Mouse (Mus musculus): ENCODE measurements around the gene Sel1l. TPM values are rescaled to one million over a fixed set of nuclear protein-coding genes. Genes with fewer than 3 reads are reported as not detected.

Sel1l gene
- polyA plus RNA-seq (2015; fragmentation: Nextera tagmentation; extraction: Ambion mirVana): 63.3 and 67.1 TPM in 2 replicates

GRCm38 (mm10) chr12:91849045-91849467 is at the start of gene Sel1l:
Sel1l (minus strand) TSS chr12:91849157.
- peak within 1 kb of the TSS; percentile 96 for H3K9ac ChIP-seq
- H3K4me1 ChIP-seq: peaks cover 16% of the 10 kb centered on the region
- WGBS: 1% methylated on average over 35 of the region's 35 CpGs
- peak within 1 kb of the TSS; percentile 84 for H3K4me2 ChIP-seq
- H3K27ac ChIP-seq (replicated peaks): peak within 1 kb of the TSS; percentile 69
- 0 out of 2 replicates have a peak, but pooled peaks cover 4% of the 10 kb centered on the region for H3K27me3 ChIP-seq (replicated peaks)
- H3K36me3 ChIP-seq: peaks cover 1% of the 10 kb centered on the region
- peak; percentile 100 for ATAC-seq (ENCODE audit: extremely low read depth, insufficient number of reproducible peaks, low FRiP score, low TSS enrichment)
- H3K9me3 ChIP-seq: no peaks in the 10 kb centered on the region
- peak within 1 kb of the TSS; percentile 95 for H3K4me3 ChIP-seq

DNA sequence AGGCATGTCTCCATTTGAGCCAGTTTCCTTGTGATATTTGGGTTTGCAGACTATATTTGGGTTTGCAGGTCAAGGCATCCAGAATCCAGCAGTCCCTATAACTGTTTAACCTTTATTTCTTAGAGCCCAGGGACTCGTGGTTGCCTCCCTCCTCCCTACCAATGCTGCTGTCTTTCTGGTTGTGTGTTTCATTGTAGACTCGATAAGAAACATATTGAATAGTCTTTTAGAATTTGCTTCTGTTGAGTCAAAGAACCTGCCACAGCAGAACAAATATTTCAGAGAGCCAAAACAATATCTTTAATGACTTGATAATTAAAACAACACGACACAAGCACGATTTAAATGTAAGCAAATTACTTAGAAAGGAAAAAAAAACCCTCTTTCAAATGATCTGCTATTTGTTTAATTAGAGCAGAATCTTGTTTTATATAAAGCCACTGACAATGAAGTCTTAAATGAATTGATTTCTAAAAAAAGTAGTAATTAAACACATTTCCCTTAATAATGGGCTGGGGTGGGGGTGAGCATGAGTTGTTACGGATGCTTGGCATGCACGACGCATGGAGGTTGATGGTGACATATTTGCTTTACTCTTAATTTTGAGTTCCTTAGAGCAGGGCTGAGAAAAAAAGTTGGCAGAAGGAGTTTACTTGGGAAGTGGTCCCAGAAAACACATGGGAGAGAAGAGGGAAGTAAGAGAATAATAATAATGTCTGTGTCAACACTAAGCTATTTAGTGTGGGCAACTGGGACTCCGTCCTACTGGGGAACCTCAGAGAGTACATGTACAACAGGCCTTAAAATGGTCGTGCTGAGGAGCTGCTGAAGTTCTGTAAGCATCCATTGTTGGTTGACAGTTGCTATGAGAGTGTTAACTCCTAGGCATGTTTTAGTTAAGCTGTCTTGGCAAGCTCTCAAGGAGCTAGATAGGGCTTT is 43.9 kb upstream of the Sel1l start:
- Histone ChIP-seq H3K9me3 (no peaks in the 10 kb centered on the region), H3K4me3 (no peak overlapping the region), H3K9ac (no peak overlapping the region), H3K27ac (replicated peaks) (no peak overlapping the region), H3K4me2 (no peak overlapping the region), H3K36me3 (no peaks in the 10 kb centered on the region), H3K27me3 (replicated peaks) (no peaks in the 10 kb centered on the region), H3K4me1 (no peaks in the 10 kb centered on the region)
- no peak for ATAC-seq (ENCODE audit: extremely low read depth, insufficient number of reproducible peaks, low FRiP score, low TSS enrichment)
- WGBS: 68% methylated on average over 9 of the region's 9 CpGs

GRCm38 (mm10) chr12:91880431-91880830 is 31.5 kb upstream of the Sel1l start:
- H3K27ac ChIP-seq (replicated peaks): no peak overlapping the region
- H3K4me3 ChIP-seq: no peak overlapping the region
- H3K27me3 ChIP-seq (replicated peaks): no peaks in the 10 kb centered on the region
- H3K4me2 ChIP-seq: no peak overlapping the region
- H3K4me1 ChIP-seq: peaks cover 5% of the 10 kb centered on the region; the same call in 1 of the 2 replicates
- 76% methylated on average over 13 of the region's 13 CpGs for WGBS
- no peak for ATAC-seq (ENCODE audit: extremely low read depth, insufficient number of reproducible peaks, low FRiP score, low TSS enrichment)
- no peaks in the 10 kb centered on the region for H3K36me3 ChIP-seq
- H3K9me3 ChIP-seq: no peaks in the 10 kb centered on the region
- no peak overlapping the region for H3K9ac ChIP-seq

DNA sequence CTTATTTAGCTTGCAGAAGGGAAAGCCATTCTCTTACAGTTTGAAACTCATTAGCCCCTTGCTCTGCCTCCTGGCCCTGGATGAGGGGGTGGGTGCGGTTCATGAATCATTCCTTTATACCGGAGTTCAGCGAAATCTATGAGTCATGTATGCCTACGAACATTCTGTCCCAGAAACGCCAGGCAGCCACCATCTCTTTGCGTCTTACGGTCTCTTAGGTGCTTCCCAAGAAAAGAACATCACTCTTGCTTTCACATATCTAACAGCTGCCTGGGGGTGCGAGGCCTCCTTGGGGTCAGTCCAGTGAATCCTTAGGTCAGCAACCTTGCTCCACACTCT is 29.9 kb upstream of the Sel1l start:
- Histone ChIP-seq H3K9ac (no peak overlapping the region), H3K4me2 (no peak overlapping the region), H3K36me3 (no peaks in the 10 kb centered on the region), H3K27ac (replicated peaks) (no peak overlapping the region), H3K9me3 (no peaks in the 10 kb centered on the region), H3K4me1 (peaks cover 5% of the 10 kb centered on the region; the same call in 1 of the 2 replicates), H3K4me3 (no peak overlapping the region), H3K27me3 (replicated peaks) (no peaks in the 10 kb centered on the region)
- 72% methylated on average over 8 of the region's 8 CpGs for WGBS
- no peak for ATAC-seq (ENCODE audit: extremely low read depth, insufficient number of reproducible peaks, low FRiP score, low TSS enrichment)

DNA sequence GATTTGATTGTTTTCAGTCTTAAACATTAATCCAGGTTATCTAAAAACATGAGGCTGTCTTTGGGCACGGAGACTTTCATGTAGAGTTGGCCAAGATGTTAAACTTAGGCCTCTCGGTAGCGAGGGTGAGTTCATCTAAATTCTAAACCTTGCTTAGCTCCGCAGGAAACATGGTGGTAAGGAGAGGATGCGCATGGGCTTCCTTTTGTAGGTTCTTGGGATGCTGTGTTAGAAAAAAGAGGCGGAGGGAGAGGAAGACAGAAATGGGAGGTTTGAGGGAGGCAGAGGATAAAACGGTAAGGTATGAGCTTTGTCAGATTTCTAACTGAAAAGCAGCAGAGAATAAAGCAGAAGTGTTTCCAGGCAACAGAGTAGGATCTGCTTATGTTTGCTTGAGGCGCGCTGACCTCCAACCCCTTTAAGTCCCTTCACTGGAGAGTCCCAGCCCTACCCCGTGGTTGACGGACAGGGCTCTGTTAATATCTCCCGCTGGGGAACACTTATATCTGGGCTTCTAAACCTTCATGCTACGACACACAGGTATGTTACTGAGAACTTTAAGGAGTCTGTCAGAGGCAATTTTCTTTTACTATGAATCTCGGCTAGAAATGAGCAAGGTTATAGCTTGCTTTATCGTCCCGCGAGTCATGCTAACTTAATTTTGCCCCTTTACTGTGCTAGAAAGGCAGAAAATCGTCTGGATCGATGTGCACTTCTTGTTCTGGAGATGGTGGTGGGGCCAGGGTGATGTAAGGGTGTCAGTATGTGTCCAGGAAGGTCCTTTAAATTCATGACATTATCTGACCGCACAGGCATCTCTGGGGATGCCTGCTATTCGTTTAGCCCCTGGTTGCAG is 29.3 kb upstream of the Sel1l start:
- Histone ChIP-seq H3K4me3 (no peak overlapping the region), H3K27ac (replicated peaks) (no peak overlapping the region), H3K27me3 (replicated peaks) (no peaks in the 10 kb centered on the region), H3K9me3 (no peaks in the 10 kb centered on the region), H3K9ac (no peak overlapping the region), H3K36me3 (no peaks in the 10 kb centered on the region), H3K4me1 (peaks cover 5% of the 10 kb centered on the region; the same call in 1 of the 2 replicates), H3K4me2 (no peak overlapping the region)
- 68% methylated on average over 21 of the region's 21 CpGs for WGBS
- ATAC-seq (ENCODE audit: extremely low read depth, insufficient number of reproducible peaks, low FRiP score, low TSS enrichment): no peak

GRCm38 (mm10) chr12:91877646-91878045 is 28.7 kb upstream of the Sel1l start:
- Histone ChIP-seq H3K27me3 (replicated peaks) (no peaks in the 10 kb centered on the region), H3K36me3 (no peaks in the 10 kb centered on the region), H3K4me1 (peaks cover 5% of the 10 kb centered on the region; the same call in 1 of the 2 replicates), H3K27ac (replicated peaks) (no peak overlapping the region), H3K9ac (no peak overlapping the region), H3K9me3 (no peaks in the 10 kb centered on the region), H3K4me2 (no peak overlapping the region), H3K4me3 (no peak overlapping the region)
- ATAC-seq (ENCODE audit: extremely low read depth, insufficient number of reproducible peaks, low FRiP score, low TSS enrichment): no peak
- 44% methylated on average over 5 of the region's 5 CpGs for WGBS

DNA sequence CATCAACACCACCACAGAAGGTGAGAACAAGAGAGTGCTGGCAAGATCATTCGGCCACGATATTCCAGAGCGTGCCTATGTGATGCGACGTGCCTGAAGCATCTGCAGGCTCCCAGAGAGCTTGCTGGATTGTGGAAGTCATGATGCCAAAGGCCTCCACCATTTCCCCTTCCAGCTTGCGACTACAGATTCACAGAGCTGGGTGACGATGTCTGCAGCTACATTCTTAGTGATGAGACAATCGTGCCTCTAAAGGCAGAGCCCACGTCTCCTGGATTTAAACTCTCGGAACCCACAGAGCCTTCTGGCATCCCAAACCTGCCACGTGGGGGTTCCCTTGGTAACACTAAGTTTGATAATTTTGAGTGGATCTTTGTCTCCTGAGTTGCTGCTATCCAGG is 21.7 kb upstream of the Sel1l start:
- Histone ChIP-seq H3K4me3 (no peak overlapping the region), H3K27ac (replicated peaks) (no peak overlapping the region), H3K27me3 (replicated peaks) (no peaks in the 10 kb centered on the region), H3K9ac (no peak overlapping the region), H3K9me3 (no peaks in the 10 kb centered on the region), H3K36me3 (no peaks in the 10 kb centered on the region), H3K4me1 (no peaks in the 10 kb centered on the region), H3K4me2 (no peak overlapping the region)
- no peak for ATAC-seq (ENCODE audit: extremely low read depth, insufficient number of reproducible peaks, low FRiP score, low TSS enrichment)
- 82% methylated on average over 11 of the region's 11 CpGs for WGBS

GRCm38 (mm10) chr12:91869352-91869751 is 20.4 kb upstream of the Sel1l start:
- H3K4me3 ChIP-seq: no peak overlapping the region
- no peak for ATAC-seq (ENCODE audit: extremely low read depth, insufficient number of reproducible peaks, low FRiP score, low TSS enrichment)
- no peaks in the 10 kb centered on the region for H3K36me3 ChIP-seq
- 41% methylated on average over 4 of the region's 4 CpGs for WGBS
- H3K27me3 ChIP-seq (replicated peaks): no peaks in the 10 kb centered on the region
- no peaks in the 10 kb centered on the region for H3K9me3 ChIP-seq
- no peak overlapping the region for H3K9ac ChIP-seq
- H3K4me2 ChIP-seq: no peak overlapping the region
- no peak overlapping the region for H3K27ac ChIP-seq (replicated peaks)
- no peaks in the 10 kb centered on the region for H3K4me1 ChIP-seq

DNA sequence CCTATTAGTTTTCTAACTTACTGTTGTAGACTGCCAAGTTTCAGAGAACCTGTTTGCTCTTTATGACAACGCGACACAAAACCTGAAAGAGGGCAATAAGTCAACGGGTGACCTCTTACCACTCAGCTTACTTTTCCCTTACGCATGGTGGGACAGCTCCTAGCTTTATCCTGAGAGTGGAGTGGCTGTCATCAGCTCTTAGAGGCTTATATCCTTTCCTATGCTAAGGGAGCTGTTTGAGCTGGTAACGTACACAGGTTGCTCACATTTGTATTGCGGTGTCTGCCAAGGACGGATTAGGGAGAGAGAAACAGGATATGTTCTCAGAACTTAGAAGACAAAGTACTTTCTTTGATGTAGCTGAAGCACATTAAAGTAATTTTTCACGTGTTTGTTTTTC is 5.4 kb upstream of the Sel1l start:
- no peak overlapping the region for H3K27ac ChIP-seq (replicated peaks)
- no peaks in the 10 kb centered on the region for H3K9me3 ChIP-seq
- no peak overlapping the region for H3K4me3 ChIP-seq
- 48% methylated on average over 8 of the region's 8 CpGs for WGBS
- H3K36me3 ChIP-seq: no peaks in the 10 kb centered on the region
- H3K4me1 ChIP-seq: no peaks in the 10 kb centered on the region
- peaks cover 11% of the 10 kb centered on the region; the same call in 1 of the 2 replicates for H3K27me3 ChIP-seq (replicated peaks)
- no peak for ATAC-seq (ENCODE audit: extremely low read depth, insufficient number of reproducible peaks, low FRiP score, low TSS enrichment)
- H3K4me2 ChIP-seq: no peak overlapping the region
- H3K9ac ChIP-seq: no peak overlapping the region

- H3K4me3 ChIP-seq: peak overlapping the region; percentile 95
- 2% methylated on average over 33 of the region's 33 CpGs for WGBS
- peaks cover 6% of the 10 kb centered on the region for H3K36me3 ChIP-seq
These were observed 438 bp downstream of the Sel1l start for GRCm38 (mm10) chr12:91848394-91849044.

GRCm38 (mm10) chr12:91846038-91846437 is 2.9 kb downstream of the Sel1l start:
- H3K4me3 ChIP-seq: no peak overlapping the region
- WGBS: 87% methylated on average over 6 of the region's 6 CpGs
- no peak overlapping the region for H3K4me2 ChIP-seq
- no peaks in the 10 kb centered on the region for H3K9me3 ChIP-seq
- H3K27me3 ChIP-seq (replicated peaks): no peaks in the 10 kb centered on the region
- no peak overlapping the region for H3K9ac ChIP-seq
- H3K4me1 ChIP-seq: peaks cover 16% of the 10 kb centered on the region
- no peak for ATAC-seq (ENCODE audit: extremely low read depth, insufficient number of reproducible peaks, low FRiP score, low TSS enrichment)
- H3K27ac ChIP-seq (replicated peaks): no peak overlapping the region
- H3K36me3 ChIP-seq: peaks cover 25% of the 10 kb centered on the region

More at GRCm38 (mm10) chr12:91848394-91849044, 438 bp downstream of the Sel1l start:
- 0 out of 2 replicates have a peak, but pooled peaks cover 4% of the 10 kb centered on the region for H3K27me3 ChIP-seq (replicated peaks)
- peak; percentile 20; the same call in 1 of the 2 replicates for ATAC-seq (ENCODE audit: extremely low read depth, insufficient number of reproducible peaks, low FRiP score, low TSS enrichment)
- H3K4me2 ChIP-seq: peak overlapping the region; percentile 84
- no peaks in the 10 kb centered on the region for H3K9me3 ChIP-seq
- peak overlapping the region; percentile 69 for H3K27ac ChIP-seq (replicated peaks)
- H3K4me1 ChIP-seq: peaks cover 16% of the 10 kb centered on the region
- H3K9ac ChIP-seq: peak overlapping the region; percentile 96

All from heart, embryonic 13.5 days (tissue).